Mouse (Mus musculus) embryo, embryonic 10.5 days (tissue): Measurements from ENCODE around the gene Hist1h4a.

Source experiments
- DNase-seq: peaks from one replicate; pipeline ENCODE4 v3.0.0-alpha.2; 2015; ENCODE audit warnings: low spot score

Gene Hist1h4a

GRCm38 (mm10) chr13:23757921-23758320, 3.1 kb downstream of the Hist1h4a start:
- peak; percentile 39 for DNase-seq

GRCm38 (mm10) chr13:23757211-23757773, 3.7 kb downstream of the Hist1h4a start:
- peak; percentile 81 for DNase-seq

GRCm38 (mm10) chr13:23756790-23757189, 4.2 kb downstream of the Hist1h4a start, which contains the start of gene Hist1h4b:
Hist1h4b (plus strand) TSS chr13:23757013.
- DNase-seq, result peak; percentile 99

- DNase-seq, result no peak
These were observed 6.0 kb downstream of the Hist1h4a start for GRCm38 (mm10) chr13:23755000-23755399.

DNA sequence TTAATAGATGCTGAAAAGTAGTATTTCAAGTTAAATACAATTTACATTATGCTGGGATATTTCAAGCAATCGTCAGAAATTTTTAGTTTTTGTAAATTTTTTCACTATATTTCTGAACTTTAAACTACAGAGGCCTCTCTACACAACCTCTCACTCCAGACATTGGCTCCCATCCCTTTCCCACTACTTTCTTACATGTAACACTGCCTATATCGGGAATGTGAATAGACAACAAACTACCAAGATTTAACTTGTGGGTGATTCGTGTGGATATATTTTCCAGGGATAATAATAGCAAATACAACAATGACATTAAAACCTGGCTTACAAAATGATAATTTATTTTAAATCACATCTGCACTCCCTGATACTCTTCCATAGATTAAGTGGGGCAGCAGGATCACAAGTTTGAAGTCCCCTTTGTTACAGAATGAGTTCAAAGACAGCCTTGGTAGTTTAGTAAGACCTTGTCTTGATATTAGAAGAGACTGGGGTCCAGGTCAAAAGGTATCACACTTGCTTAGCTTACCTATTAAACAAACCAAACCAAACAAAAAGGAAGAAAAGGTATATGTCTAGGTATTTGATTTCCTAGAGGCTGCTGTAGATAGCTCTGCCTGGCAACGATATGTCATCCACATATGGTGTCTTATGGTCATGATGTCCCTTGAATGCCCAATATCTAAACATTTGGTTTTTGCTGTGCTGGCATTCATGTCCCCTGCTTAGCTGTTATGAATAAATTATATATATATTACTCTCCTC, 7.5 kb downstream of the Hist1h4a start:
- DNase-seq, result peak; percentile 54

- DNase-seq, result peak; percentile 72
These were observed 8.3 kb downstream of the Hist1h4a start for GRCm38 (mm10) chr13:23752742-23753172.

DNA sequence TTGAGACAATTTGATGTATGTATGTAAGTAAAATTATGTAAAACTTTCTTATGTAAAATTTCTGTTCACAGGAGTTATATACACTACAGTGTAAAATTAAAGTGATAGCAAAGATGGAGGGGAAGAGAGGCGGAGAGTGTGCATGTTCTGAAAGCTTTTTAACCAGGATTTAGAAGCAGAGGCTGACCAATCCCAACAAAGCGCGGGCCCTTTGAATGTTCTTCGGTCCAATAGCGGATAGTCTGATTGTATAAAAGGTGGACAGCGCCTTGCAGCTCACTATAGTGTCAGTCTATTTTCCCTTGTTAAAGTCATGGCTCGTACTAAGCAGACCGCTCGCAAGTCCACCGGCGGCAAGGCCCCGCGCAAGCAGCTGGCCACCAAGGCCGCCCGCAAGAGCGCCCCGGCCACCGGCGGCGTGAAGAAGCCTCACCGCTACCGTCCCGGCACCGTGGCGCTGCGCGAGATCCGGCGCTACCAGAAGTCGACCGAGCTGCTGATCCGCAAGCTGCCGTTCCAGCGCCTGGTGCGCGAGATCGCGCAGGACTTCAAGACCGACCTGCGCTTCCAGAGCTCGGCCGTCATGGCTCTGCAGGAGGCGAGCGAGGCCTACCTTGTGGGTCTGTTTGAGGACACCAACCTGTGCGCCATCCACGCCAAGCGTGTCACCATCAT, 8.8 kb downstream of the Hist1h4a start, which contains the start of gene Hist1h3b:
TSS of gene Hist1h3b (plus strand) at position 201 of the 675 bp plus-strand sequence.
- peak; percentile 99 for DNase-seq

GRCm38 (mm10) chr13:23751478-23751956, 9.5 kb downstream of the Hist1h4a start:
- DNase-seq, result peak; percentile 75

GRCm38 (mm10) chr13:23750839-23751477, 10.1 kb downstream of the Hist1h4a start, which contains the start of gene Hist1h2ab:
Hist1h2ab (plus strand) TSS chr13:23751126.
- DNase-seq, result peak; percentile 91

DNA sequence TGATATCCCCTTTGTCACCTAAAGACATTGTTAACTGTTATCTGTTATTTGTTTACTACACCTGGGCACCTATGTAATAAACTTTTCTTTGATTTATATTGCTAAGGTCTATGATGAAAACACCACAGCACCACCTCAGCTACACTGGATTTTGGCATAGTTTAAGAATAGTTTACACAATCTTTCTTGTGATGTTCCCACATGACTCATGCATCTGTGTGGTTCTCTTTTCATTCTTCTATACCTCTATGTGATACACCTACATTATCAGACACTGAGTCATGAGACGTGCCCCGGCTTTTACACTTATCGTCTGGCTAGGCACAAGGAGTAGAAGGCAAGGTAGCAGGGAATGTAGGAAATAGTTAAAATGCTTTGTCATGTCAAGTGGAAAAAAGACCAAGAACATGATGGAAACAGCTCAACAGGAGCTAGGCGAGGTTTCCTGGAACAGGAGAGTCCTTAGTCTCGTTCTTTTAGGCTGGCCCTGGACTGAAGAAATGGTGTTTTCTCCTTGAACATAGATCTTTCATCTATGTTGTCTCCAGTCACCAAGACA, 11.4 kb downstream of the Hist1h4a start:
- DNase-seq, result no peak

DNA sequence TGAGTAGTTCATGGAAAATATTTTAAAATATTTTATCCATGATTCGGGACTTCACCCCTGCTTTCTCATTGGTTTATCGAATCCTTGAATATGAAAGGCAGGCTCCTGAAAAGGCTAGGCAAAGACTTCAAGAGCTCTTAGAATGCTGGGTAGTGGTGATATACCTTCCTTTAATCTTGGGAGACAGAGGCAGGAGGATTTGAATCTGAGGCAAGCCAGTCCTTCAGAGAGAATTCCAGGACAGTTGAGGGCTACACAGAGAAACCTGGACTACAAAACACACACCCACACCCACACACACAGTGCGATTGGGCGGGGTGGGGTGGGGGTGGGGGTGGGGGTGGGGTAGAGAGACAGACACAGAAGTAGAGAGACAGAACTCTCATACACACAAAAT, 13.1 kb downstream of the Hist1h4a start:
- DNase-seq, result peak; percentile 69

DNA sequence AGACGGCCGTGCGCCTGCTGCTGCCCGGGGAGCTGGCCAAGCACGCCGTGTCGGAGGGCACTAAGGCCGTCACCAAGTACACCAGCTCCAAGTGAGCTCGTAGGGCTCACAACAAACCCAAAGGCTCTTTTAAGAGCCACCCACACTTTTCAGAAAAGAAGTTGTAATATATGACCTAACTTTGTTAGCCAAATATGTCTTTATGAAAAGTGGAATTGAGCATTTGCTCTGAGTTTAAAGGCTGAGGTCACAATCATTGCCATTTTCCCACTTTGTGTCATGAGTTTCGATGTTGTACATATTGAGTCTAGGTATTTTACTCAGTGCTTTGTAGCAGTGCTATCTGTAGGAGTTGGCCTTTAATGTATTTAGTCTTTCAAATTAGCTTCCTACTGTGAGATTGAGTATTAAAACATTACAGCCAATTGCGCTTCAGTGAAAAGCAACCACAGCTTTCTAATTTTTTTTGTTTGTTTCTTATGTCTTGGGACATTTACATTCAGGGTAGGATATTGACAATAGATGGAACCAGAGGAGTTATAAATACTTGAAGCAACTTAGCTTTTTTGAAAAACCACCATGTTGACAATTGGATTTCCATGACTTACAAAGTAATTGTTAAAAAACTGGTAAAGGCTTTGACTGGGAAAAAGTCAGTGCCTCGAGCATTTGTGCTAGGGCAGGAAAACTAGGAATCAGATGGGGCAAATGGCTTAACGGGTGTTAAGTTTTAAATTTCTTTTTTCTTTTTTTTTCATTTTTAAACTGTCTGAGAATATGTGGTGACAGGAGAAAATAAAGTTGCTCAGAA, 13.7 kb downstream of the Hist1h4a start:
- DNase-seq, result peak; percentile 79

- DNase-seq, result peak; percentile 95
These were observed 14.6 kb downstream of the Hist1h4a start, which contains the start of gene Hist1h2bb for GRCm38 (mm10) chr13:23746201-23747080. Hist1h2bb (plus strand) TSS chr13:23746734.

DNA sequence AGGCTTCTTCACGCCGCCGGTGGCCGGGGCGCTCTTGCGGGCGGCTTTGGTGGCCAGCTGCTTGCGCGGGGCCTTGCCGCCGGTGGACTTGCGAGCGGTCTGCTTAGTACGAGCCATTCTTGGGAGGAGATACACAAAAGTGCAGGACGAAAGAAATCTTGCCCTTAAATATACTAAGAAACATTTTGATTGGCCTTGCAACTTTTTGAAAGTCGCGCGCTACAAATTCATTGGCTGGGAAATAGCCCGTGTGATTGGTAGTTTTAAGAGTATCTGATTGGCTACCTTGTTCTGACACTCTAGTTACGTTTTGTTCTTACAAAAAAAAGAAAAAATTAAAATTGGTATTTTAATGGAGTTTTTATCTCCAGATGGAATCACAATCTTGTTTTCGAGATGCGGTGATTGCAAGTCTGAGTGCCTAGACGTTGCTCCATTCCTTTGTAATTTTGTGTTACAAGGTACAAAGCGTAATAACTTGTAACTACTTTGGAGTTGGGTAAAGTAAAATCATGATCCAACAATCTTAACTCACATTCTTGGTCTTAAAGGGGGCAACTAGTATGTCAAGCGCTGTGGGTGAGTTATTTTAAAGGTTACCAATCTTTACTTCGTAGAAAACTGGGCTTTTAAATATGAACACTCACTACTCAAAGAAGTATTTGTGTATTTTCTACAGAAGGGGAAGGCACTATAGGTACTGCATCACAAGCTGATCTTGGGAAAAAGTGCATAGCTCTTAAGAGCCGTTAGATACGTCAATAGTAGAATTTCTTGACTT, 15.5 kb downstream of the Hist1h4a start, which contains the start of gene Hist1h3c:
TSS of gene Hist1h3c (minus strand) at position 222 of the 781 bp plus-strand sequence.
- peak; percentile 94 for DNase-seq

GRCm38 (mm10) chr13:23744421-23745380, 16.3 kb downstream of the Hist1h4a start:
- DNase-seq, result peak; percentile 75

- peak; percentile 63 for DNase-seq
These were observed 17.1 kb downstream of the Hist1h4a start for GRCm38 (mm10) chr13:23743963-23744362.

DNA sequence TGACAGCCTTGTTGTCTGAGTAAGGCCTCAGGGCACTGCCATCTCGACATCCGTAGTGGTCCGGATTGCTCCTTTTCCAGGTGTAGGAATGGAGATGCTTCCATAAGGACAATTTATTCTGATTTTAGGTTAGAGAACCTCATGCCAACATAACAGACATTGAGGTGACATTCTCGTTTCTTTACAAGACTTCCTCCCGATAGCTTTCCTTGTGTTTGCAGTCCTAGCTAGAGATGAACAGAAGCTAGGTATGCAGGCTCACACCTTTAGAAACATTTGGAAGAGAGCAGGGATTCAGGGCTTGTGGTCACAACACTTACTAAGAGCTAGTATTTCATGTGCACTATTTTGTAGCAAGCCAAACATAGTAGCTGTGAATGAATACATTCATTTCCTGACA, 17.8 kb downstream of the Hist1h4a start:
- peak; percentile 33 for DNase-seq

- DNase-seq, result no peak
These were observed 19.0 kb downstream of the Hist1h4a start for GRCm38 (mm10) chr13:23742007-23742406.
